ENCODE assay signal across 13 mouse cellular contexts in genomic region chr5:36293109-36293900, GRCm38 (mm10).
A peak's percentile ranks its signal among the peaks of the same experiment; 100 is the strongest.
DNase-seq lines count a peak whose midpoint lies in the region; ATAC-seq lines count a peak whose summit lies in the region.
"Had no signal": no experiment of that assay in that cellular context is flagged by ENCODE, and none has a peak within 500 bp of the region (broad histone marks: within the 10 kb centered on the region; RNA-seq: fewer than 3 reads in every experiment).

No protein-coding gene starts in this region.

- no peak overlapping the region for H3K4me2 ChIP-seq in heart, embryonic 15.5 days
- no peak overlapping the region for H3K4me2 ChIP-seq in heart, embryonic 12.5 days
- no peak overlapping the region for H3K4me2 ChIP-seq in forebrain, embryonic 15.5 days (replicated peaks)
- H3K4me2 ChIP-seq: forebrain, embryonic 13.5 days had no signal

- no peak for ATAC-seq in heart, embryonic 15.5 days (replicated peaks; ENCODE audit: insufficient number of reproducible peaks, insufficient read depth, low FRiP score, low read depth)
- ATAC-seq in heart, embryonic 12.5 days (ENCODE audit: insufficient number of reproducible peaks, low FRiP score) = no peak
- ATAC-seq in forebrain, embryonic 15.5 days (replicated peaks) = no peak
- ATAC-seq: activated CD4-positive, CD25-positive, alpha-beta regulatory T cell, adult 4 months; forebrain, embryonic 13.5 days; liver, postnatal 0 days had no signal

- no peaks in the 10 kb centered on the region for H3K36me3 ChIP-seq in heart, embryonic 15.5 days
- H3K36me3 ChIP-seq in heart, embryonic 12.5 days = no peaks in the 10 kb centered on the region
- H3K36me3 ChIP-seq in forebrain, embryonic 15.5 days = no peaks in the 10 kb centered on the region

- H3K4me3 ChIP-seq in heart, embryonic 15.5 days = no peak overlapping the region
- no peak overlapping the region for H3K4me3 ChIP-seq in heart, embryonic 12.5 days
- no peak overlapping the region for H3K4me3 ChIP-seq in forebrain, embryonic 15.5 days
- H3K4me3 ChIP-seq: forebrain, embryonic 13.5 days had no signal

- peaks cover 38% of the 10 kb centered on the region for H3K4me1 ChIP-seq in heart, embryonic 15.5 days (replicated peaks)
- H3K4me1 ChIP-seq in heart, embryonic 12.5 days (replicated peaks) = peaks cover 38% of the 10 kb centered on the region
- H3K4me1 ChIP-seq in forebrain, embryonic 15.5 days = no peaks in the 10 kb centered on the region
- H3K4me1 ChIP-seq: forebrain, embryonic 13.5 days had no signal

- no peaks in the 10 kb centered on the region for H3K27me3 ChIP-seq in heart, embryonic 15.5 days
- H3K27me3 ChIP-seq in heart, embryonic 12.5 days (replicated peaks) = no peaks in the 10 kb centered on the region
- H3K27me3 ChIP-seq in forebrain, embryonic 15.5 days = no peaks in the 10 kb centered on the region
- H3K27me3 ChIP-seq: forebrain, embryonic 13.5 days had no signal

- no peak overlapping the region for H3K9ac ChIP-seq in heart, embryonic 15.5 days
- no peak overlapping the region for H3K9ac ChIP-seq in heart, embryonic 12.5 days
- no peak overlapping the region for H3K9ac ChIP-seq in forebrain, embryonic 15.5 days (replicated peaks)
- H3K9ac ChIP-seq: forebrain, embryonic 13.5 days; liver, postnatal 0 days had no signal

- WGBS in heart, embryonic 15.5 days = 43% methylated on average over 11 of the region's 11 CpGs
- 57% methylated on average over 11 of the region's 11 CpGs for WGBS in heart, embryonic 12.5 days
- WGBS in forebrain, embryonic 15.5 days = 76% methylated on average over 11 of the region's 11 CpGs

- H3K27ac ChIP-seq in heart, embryonic 15.5 days = peak overlapping the region; percentile 18
- no peak overlapping the region for H3K27ac ChIP-seq in heart, embryonic 12.5 days (ENCODE audit: poor library complexity, severe bottlenecking)
- H3K27ac ChIP-seq in forebrain, embryonic 15.5 days (replicated peaks) = no peak overlapping the region
- H3K27ac ChIP-seq: forebrain, embryonic 13.5 days had no signal

- peak; percentile 79 for DNase-seq in fibroblast of lung, adult 2 months (ENCODE audit: low read depth)
- peak; percentile 42 to 43 for DNase-seq in kidney, postnatal 36 days
- peak; percentile 73 for DNase-seq in lung, postnatal 36 days
- DNase-seq in yolk sac, embryonic 10.5 days (ENCODE audit: low spot score) = no peak
- no peak for DNase-seq in layer of hippocampus, postnatal 14 days (ENCODE audit: low spot score in 2 of 2)
- DNase-seq: cerebellum, postnatal 14 days; liver, postnatal 0 days; right cerebral cortex, postnatal 25 days had no signal

- H3K9me3 ChIP-seq in heart, embryonic 15.5 days (replicated peaks) = no peaks in the 10 kb centered on the region
- no peaks in the 10 kb centered on the region for H3K9me3 ChIP-seq in heart, embryonic 12.5 days (replicated peaks)
- H3K9me3 ChIP-seq in forebrain, embryonic 15.5 days = no peaks in the 10 kb centered on the region
- H3K9me3 ChIP-seq: forebrain, embryonic 13.5 days had no signal

Comparison
In these comparisons a context has a peak if more than half of its experiments do, and no peak if none do; other contexts are left out.
1. DNase-seq: peak in fibroblast of lung, adult 2 months (single experiment), kidney, postnatal 36 days (2 of 2) and lung, postnatal 36 days (single experiment); none in yolk sac, embryonic 10.5 days (single experiment) and layer of hippocampus, postnatal 14 days (0 of 2).